Mouse (Mus musculus): ENCODE data around the gene Thbs3. TPM values are rescaled to one million over a fixed set of nuclear protein-coding genes. Genes with fewer than 3 reads are reported as not detected.

The Thbs3 gene
- polyA plus RNA-seq, 2 experiments: 78.9 to 244 TPM

DNA sequence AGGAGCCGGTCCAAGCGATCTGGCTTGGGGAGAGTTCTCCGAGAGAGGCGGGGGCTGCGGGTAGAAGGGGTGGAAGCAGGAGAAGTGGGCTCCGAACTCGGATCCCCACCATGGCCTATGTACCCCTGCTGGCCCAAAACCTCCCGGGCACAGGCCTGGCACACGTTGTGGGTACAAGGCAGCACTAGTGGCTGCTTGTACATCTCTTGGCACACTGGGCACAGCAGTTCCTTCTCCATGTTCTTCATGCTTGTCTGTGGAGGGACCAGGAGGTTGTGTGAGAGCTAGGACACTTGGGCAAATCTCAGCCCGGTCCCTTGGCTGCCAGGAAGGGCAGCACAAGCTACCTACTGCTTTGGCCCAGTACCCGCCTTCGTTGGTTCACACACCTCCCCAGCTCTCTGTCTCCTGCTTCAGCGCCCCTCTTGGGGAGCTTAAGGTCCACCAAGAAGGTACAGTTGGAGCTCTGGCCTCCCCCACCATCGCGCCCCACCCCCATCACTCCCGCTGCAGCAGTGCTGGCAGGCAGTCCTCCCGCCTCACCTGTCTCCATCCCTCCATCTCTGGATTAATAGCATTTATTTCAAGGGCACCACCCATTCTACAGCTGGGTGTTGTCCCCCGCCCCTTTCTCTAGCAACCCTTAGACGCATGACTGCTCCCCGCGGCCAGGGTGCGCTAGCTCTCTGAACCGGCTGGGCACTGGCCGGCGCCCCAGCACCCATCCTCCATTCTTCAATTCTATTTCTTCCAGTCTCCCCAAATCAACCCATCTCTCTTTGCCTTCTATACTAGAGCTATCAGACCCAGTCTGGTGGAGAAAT lies 29.4 kb downstream of the Thbs3 start:
- H3K4me3 ChIP-seq (replicated peaks; ENCODE audit: low read length): peak overlapping the region; percentile 86

DNA sequence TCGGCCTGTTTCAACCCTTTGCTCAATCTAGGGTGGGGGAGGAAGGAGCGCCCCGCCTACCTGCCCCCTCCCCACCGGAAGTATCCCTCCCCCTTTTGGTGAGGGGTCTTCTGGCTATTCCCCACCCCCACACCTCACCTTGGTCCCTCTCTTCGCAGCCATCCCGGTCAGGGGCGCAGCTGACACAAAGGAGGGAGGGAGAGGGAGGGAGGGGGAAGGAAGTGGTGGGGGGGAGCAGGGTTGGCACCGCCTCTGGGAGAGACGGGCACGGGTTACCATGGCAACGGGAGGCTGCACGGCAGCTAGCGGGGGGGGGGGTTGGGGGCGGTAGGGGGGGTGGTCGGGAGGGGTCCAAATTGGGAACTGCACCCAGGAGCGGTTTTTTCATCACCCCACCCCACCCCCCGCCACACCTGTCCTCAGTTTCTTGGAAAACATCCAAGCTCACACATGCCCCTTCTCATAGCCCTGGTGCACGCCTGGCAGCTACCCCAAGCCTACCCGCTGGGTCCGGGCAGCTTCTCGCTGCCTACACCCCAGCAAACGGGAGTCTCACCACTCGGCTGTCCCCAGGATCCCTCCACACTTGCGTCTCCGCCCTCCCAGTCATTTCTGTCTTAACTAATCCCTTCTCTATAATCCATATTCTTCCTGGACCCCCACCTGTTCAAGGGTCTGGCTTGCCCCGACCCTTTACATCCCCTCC lies 30.2 kb downstream of the Thbs3 start:
- no peak for TF ChIP-seq POLR2A (IDR thresholded peaks at IDR 0.05; ENCODE audit: borderline replicate concordance, extremely low read depth, insufficient read depth, insufficient read length)
- peak overlapping the region; percentile 45 for H3K27ac ChIP-seq (replicated peaks; ENCODE audit: low read depth, low read length)
- ATAC-seq (ENCODE audit: low FRiP score, low read depth): peak; percentile 5; the same call in 1 of the 2 replicates
- H3K4me3 ChIP-seq (replicated peaks; ENCODE audit: low read length): peak overlapping the region; percentile 86
- H3K27me3 ChIP-seq (ENCODE audit: control insufficient read depth, insufficient read depth, low read length): no peaks in the 10 kb centered on the region
- under 1% methylated on average over 17 of the region's 26 CpGs for WGBS
- peak overlapping the region; percentile 12 for H3K9ac ChIP-seq (ENCODE audit: low read depth, low read length, severe bottlenecking)
- H3K4me1 ChIP-seq (ENCODE audit: control insufficient read depth, insufficient read depth, low read length): peaks cover 29% of the 10 kb centered on the region
- H3K36me3 ChIP-seq (ENCODE audit: control insufficient read depth, insufficient read depth, low read length): peaks cover 31% of the 10 kb centered on the region
- H3K9me3 ChIP-seq (ENCODE audit: control insufficient read depth, low read length): no peaks in the 10 kb centered on the region
- H3K4me2 ChIP-seq (replicated peaks; ENCODE audit: low read depth, low read length, severe bottlenecking): peak overlapping the region; percentile 90
- DNase-seq (ENCODE audit: low spot score): peak; percentile 39

More for the DNA sequence above, 29.4 kb downstream of the Thbs3 start:
- Histone ChIP-seq H3K9ac (ENCODE audit: low read depth, low read length, severe bottlenecking) (peak overlapping the region; percentile 12), H3K27ac (replicated peaks; ENCODE audit: low read depth, low read length) (peak overlapping the region; percentile 45), H3K36me3 (ENCODE audit: control insufficient read depth, insufficient read depth, low read length) (peaks cover 30% of the 10 kb centered on the region), H3K9me3 (ENCODE audit: control insufficient read depth, low read length) (no peaks in the 10 kb centered on the region), H3K27me3 (ENCODE audit: control insufficient read depth, insufficient read depth, low read length) (no peaks in the 10 kb centered on the region), H3K4me2 (replicated peaks; ENCODE audit: low read depth, low read length, severe bottlenecking) (peak overlapping the region; percentile 90), H3K4me1 (ENCODE audit: control insufficient read depth, insufficient read depth, low read length) (peaks cover 29% of the 10 kb centered on the region)
- no peak for TF ChIP-seq POLR2A (IDR thresholded peaks at IDR 0.05; ENCODE audit: borderline replicate concordance, extremely low read depth, insufficient read depth, insufficient read length)
- DNase-seq (ENCODE audit: low spot score) (no peak), ATAC-seq (ENCODE audit: low FRiP score, low read depth) (peak; percentile 14; the same call in 1 of the 2 replicates)
- 12% methylated on average over 25 of the region's 25 CpGs for WGBS

DNA sequence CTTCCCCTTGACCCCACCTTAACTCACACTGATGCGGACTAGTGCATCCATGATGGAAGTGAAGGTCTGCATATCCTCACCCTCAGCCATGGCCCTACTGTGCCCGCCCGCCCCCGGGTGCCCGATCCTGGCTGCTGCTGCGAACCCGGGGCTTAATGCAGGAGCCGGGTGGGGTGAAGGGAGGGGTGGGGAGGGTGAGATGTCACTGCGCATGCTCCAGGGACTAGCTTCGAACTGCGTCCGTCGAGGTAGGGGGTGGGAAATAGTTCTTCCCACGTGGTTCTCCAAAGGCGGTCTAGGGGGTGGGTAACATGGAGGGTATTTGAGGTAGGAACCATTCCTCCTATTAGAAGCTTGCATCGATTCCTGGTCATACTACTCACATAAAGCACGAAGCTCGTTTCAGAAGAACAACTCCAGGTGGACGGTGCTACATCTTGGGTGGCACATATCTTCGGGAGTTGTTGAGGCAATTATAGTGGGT lies 30.8 kb downstream of the Thbs3 start, which contains the start of gene Krtcap2:
TSS of gene Krtcap2 (plus strand) at position 279 of the 484 bp plus-strand sequence.
- Histone ChIP-seq H3K27ac (replicated peaks; ENCODE audit: low read depth, low read length) (peak within 1 kb of the TSS; percentile 65), H3K4me1 (ENCODE audit: control insufficient read depth, insufficient read depth, low read length) (peaks cover 29% of the 10 kb centered on the region), H3K36me3 (ENCODE audit: control insufficient read depth, insufficient read depth, low read length) (peaks cover 25% of the 10 kb centered on the region), H3K9ac (ENCODE audit: low read depth, low read length, severe bottlenecking) (peak within 1 kb of the TSS; percentile 75), H3K4me3 (replicated peaks; ENCODE audit: low read length) (peak within 1 kb of the TSS; percentile 86), H3K9me3 (ENCODE audit: control insufficient read depth, low read length) (no peaks in the 10 kb centered on the region), H3K4me2 (replicated peaks; ENCODE audit: low read depth, low read length, severe bottlenecking) (peak within 1 kb of the TSS; percentile 90), H3K27me3 (ENCODE audit: control insufficient read depth, insufficient read depth, low read length) (no peaks in the 10 kb centered on the region)
- 4% methylated on average over 20 of the region's 20 CpGs for WGBS
- TF ChIP-seq POLR2A (IDR thresholded peaks at IDR 0.05; ENCODE audit: borderline replicate concordance, extremely low read depth, insufficient read depth, insufficient read length): no peak
- DNase-seq (ENCODE audit: low spot score) (peak; percentile 72), ATAC-seq (ENCODE audit: low FRiP score, low read depth) (peak; percentile 56)

DNA sequence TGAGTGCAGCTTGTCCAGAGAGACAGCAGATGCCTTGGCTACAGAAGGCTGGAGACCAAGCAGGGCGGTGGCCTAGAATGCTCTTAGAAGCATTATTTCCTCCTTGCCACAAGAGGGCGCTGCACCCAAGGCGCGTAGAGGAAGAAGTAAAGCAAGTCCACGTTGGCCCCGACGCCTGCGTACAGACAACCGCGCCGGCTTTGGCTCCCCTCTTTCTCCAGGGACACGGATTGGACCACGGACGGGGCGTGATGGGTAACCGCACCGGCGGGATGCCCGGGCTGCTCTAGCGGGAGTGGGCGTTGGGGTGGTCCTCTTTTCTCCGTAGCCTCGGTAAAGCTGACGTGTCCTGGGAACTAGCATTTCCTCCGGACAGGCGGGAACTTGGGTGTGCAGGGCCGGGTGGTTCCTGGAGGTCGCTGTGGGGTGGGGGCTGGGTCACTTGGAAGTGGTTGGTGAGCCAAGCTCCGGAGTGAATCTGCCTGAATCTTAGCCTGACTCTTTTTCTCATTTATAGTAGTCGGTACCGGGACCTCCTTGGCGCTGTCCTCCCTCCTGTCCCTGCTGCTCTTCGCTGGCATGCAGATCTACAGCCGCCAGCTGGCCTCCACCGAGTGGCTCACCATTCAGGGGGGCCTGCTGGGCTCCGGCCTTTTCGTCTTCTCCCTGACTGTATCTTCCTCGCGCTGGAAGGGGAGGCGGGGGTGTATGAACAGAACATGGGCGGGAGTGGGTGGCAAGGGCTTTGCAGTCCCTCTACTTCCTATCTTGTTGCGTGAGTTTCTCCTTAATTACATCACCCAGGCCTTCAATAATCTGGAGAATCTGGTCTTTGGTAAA lies 31.5 kb downstream of the Thbs3 start, which contains the start of gene Trim46:
TSS of gene Trim46 (minus strand) at position 49 of the 840 bp plus-strand sequence.
- no peaks in the 10 kb centered on the region for H3K9me3 ChIP-seq (ENCODE audit: control insufficient read depth, low read length)
- H3K9ac ChIP-seq (ENCODE audit: low read depth, low read length, severe bottlenecking): peak within 1 kb of the TSS; percentile 75
- H3K27me3 ChIP-seq (ENCODE audit: control insufficient read depth, insufficient read depth, low read length): no peaks in the 10 kb centered on the region
- ATAC-seq (ENCODE audit: low FRiP score, low read depth) (peak; percentile 83), DNase-seq (ENCODE audit: low spot score) (peak; percentile 88)
- H3K4me2 ChIP-seq (replicated peaks; ENCODE audit: low read depth, low read length, severe bottlenecking): peak within 1 kb of the TSS; percentile 90
- H3K4me1 ChIP-seq (ENCODE audit: control insufficient read depth, insufficient read depth, low read length): peaks cover 33% of the 10 kb centered on the region
- peak within 1 kb of the TSS; percentile 86 for H3K4me3 ChIP-seq (replicated peaks; ENCODE audit: low read length)
- peaks cover 18% of the 10 kb centered on the region for H3K36me3 ChIP-seq (ENCODE audit: control insufficient read depth, insufficient read depth, low read length)
- peak within 1 kb of the TSS; percentile 65 for H3K27ac ChIP-seq (replicated peaks; ENCODE audit: low read depth, low read length)
- WGBS: 1% methylated on average over 40 of the region's 42 CpGs
- 0 out of 2 replicates have a peak, but pooled peaks have one; percentile 10 for TF ChIP-seq POLR2A (IDR thresholded peaks at IDR 0.05; ENCODE audit: borderline replicate concordance, extremely low read depth, insufficient read depth, insufficient read length)

All from limb, embryonic 14.5 days (tissue).